Mouse (Mus musculus) midbrain, embryonic 10.5 days (tissue): ENCODE measurements around the gene Lrrc29. TPM values are rescaled to one million over a fixed set of nuclear protein-coding genes. Genes with fewer than 3 reads are reported as not detected.

Source experiments
- DNase-seq: peaks from one replicate; pipeline ENCODE4 v3.0.0-alpha.2; 2017; ENCODE audit warnings: low spot score
- H3K27ac ChIP-seq: fragments of 300-500 bp; sonication (generic); replicated peaks from 2 replicates; pipeline ENCODE4 v1.5.1; 2016; ENCODE audit warnings: mild to moderate bottlenecking
- H3K27me3 ChIP-seq: fragments of 300-500 bp; sonication (generic); 2 replicates; pipeline ENCODE4 v1.6.1; 2016; ENCODE audit warnings: low read depth, mild to moderate bottlenecking; ENCODE audit not compliant: poor library complexity, severe bottlenecking
- H3K36me3 ChIP-seq: fragments of 300-500 bp; sonication (generic); 2 replicates; pipeline ENCODE4 v1.6.1; 2016; ENCODE audit warnings: mild to moderate bottlenecking, moderate library complexity
- H3K4me1 ChIP-seq: fragments of 300-500 bp; sonication (generic); 2 replicates; pipeline ENCODE4 v1.6.1; 2016
- H3K4me3 ChIP-seq: fragments of 300-500 bp; sonication (generic); 2 replicates; pipeline ENCODE4 v1.5.1; 2016; ENCODE audit warnings: mild to moderate bottlenecking, moderate library complexity
- H3K9me3 ChIP-seq: fragments of 300-500 bp; sonication (generic); replicated peaks from 2 replicates; pipeline ENCODE4 v1.6.1; 2016; ENCODE audit warnings: mild to moderate bottlenecking
- WGBS: fragments of 180-500 bp; shearing (Covaris S2); methylation state at CpG from one replicate; pipeline ENCODE4 v1.1.7; 2016; 5-methylcytosine and 5-hydroxymethylcytosine counted together
- polyA plus RNA-seq: library from polyadenylated mRNA; unstranded; fragments of >200 nt; fragmentation: Nextera tagmentation; extraction: Ambion mirVana; gene quantifications from 2 replicates; pipeline ENCODE4 v1.2.1, GENCODE M21; 2016

Gene Lrrc29
- polyA plus RNA-seq, 1 experiment from 2014 or later: 1.2 TPM

GRCm38 (mm10) chr8:105315073-105315769 is 10.9 kb downstream of the Lrrc29 start:
- WGBS: 92% methylated on average over 18 of the region's 18 CpGs
- no peak overlapping the region for H3K27ac ChIP-seq
- no peak overlapping the region for H3K4me3 ChIP-seq
- no peaks in the 10 kb centered on the region for H3K27me3 ChIP-seq
- no peak for DNase-seq
- H3K9me3 ChIP-seq: no peaks in the 10 kb centered on the region
- 0 out of 2 replicates have a peak, but pooled peaks cover 4% of the 10 kb centered on the region for H3K4me1 ChIP-seq
- peaks cover 98% of the 10 kb centered on the region for H3K36me3 ChIP-seq

GRCm38 (mm10) chr8:105313622-105314402 is 12.3 kb downstream of the Lrrc29 start:
- Histone ChIP-seq H3K9me3 (no peaks in the 10 kb centered on the region), H3K27me3 (no peaks in the 10 kb centered on the region), H3K4me3 (no peak overlapping the region), H3K4me1 (0 out of 2 replicates have a peak, but pooled peaks cover 4% of the 10 kb centered on the region), H3K27ac (no peak overlapping the region), H3K36me3 (peaks cover 98% of the 10 kb centered on the region)
- DNase-seq: no peak
- 78% methylated on average over 9 of the region's 9 CpGs for WGBS

- no peak for DNase-seq
- 95% methylated on average over 8 of the region's 8 CpGs for WGBS
- peaks cover 98% of the 10 kb centered on the region for H3K36me3 ChIP-seq
Observed at GRCm38 (mm10) chr8:105312891-105313481, 13.1 kb downstream of the Lrrc29 start.

DNA sequence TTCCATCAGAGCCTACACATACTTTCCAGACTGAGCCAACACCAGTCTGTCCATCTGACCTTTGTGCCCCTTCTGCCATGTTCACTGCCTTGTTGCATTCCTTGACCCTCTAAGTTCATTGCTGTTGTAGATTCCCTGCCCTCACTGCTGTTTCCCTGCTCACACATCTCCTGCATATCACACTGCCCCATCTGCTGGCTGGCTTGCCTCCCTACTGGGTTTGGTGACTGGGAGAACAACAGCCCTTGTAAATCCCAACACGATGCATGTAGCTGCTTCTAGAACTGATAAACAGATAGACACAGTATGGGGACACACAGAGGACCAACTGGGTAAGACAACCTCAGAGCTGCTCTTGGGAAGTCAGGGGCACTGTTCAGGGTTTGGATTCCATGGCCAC is 14.4 kb downstream of the Lrrc29 start:
- WGBS: 91% methylated on average over 1 of the region's 1 CpGs
- Histone ChIP-seq H3K4me3 (no peak overlapping the region), H3K27ac (no peak overlapping the region), H3K36me3 (peaks cover 98% of the 10 kb centered on the region), H3K4me1 (0 out of 2 replicates have a peak, but pooled peaks cover 4% of the 10 kb centered on the region), H3K9me3 (no peaks in the 10 kb centered on the region), H3K27me3 (no peaks in the 10 kb centered on the region)
- no peak for DNase-seq

More at GRCm38 (mm10) chr8:105312891-105313481, 13.1 kb downstream of the Lrrc29 start:
- no peaks in the 10 kb centered on the region for H3K27me3 ChIP-seq
- H3K27ac ChIP-seq: no peak overlapping the region
- H3K4me1 ChIP-seq: 0 out of 2 replicates have a peak, but pooled peaks cover 4% of the 10 kb centered on the region
- no peaks in the 10 kb centered on the region for H3K9me3 ChIP-seq
- no peak overlapping the region for H3K4me3 ChIP-seq

- DNase-seq: no peak
- Histone ChIP-seq H3K9me3 (no peaks in the 10 kb centered on the region), H3K27me3 (no peaks in the 10 kb centered on the region), H3K36me3 (peaks cover 94% of the 10 kb centered on the region), H3K27ac (no peak overlapping the region), H3K4me1 (peaks cover 17% of the 10 kb centered on the region), H3K4me3 (no peak overlapping the region)
- WGBS: 92% methylated on average over 8 of the region's 8 CpGs
Observed at GRCm38 (mm10) chr8:105310118-105310517, 16.0 kb downstream of the Lrrc29 start.

DNA sequence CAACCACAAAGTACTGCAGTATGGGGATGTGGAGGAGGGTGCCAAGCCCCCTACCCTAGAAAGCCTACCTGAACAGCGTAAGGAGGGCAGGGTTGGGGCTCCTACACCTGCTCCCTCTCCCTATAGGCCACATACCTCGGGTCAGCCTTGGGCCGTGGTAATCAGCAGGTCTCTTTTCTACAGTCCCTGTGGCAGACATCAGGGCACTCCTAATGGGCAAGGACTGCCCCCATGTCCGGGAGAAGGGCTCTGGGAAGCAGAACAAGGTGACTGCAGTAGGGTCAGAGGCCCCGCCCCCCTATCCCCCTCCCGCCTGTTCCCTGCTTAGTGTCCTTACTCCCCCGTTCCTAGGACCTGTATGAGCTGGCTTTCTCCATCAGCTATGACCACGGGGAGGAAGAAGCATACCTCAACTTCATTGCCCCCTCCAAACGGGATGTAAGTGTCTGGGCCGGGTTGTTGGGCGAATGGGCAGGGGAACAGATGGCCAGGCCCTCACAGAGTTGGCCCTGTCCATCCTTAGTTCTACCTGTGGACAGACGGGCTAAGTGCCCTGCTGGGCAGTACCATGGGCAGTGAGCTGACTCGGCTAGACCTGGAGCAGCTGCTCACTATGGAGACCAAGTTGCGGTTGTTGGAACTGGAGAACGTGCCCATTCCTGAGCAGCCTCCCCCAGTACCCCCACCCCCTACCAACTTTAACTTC is 16.8 kb downstream of the Lrrc29 start:
- Histone ChIP-seq H3K9me3 (no peaks in the 10 kb centered on the region), H3K4me3 (no peak overlapping the region), H3K36me3 (peaks cover 93% of the 10 kb centered on the region), H3K27ac (no peak overlapping the region), H3K27me3 (no peaks in the 10 kb centered on the region), H3K4me1 (peaks cover 18% of the 10 kb centered on the region)
- 83% methylated on average over 15 of the region's 15 CpGs for WGBS
- DNase-seq: no peak

GRCm38 (mm10) chr8:105308428-105308827 is 17.6 kb downstream of the Lrrc29 start:
- Histone ChIP-seq H3K36me3 (peaks cover 93% of the 10 kb centered on the region), H3K4me1 (peaks cover 14% of the 10 kb centered on the region), H3K27me3 (no peaks in the 10 kb centered on the region), H3K27ac (no peak overlapping the region), H3K9me3 (no peaks in the 10 kb centered on the region), H3K4me3 (no peak overlapping the region)
- no peak for DNase-seq
- WGBS: 95% methylated on average over 10 of the region's 10 CpGs

DNA sequence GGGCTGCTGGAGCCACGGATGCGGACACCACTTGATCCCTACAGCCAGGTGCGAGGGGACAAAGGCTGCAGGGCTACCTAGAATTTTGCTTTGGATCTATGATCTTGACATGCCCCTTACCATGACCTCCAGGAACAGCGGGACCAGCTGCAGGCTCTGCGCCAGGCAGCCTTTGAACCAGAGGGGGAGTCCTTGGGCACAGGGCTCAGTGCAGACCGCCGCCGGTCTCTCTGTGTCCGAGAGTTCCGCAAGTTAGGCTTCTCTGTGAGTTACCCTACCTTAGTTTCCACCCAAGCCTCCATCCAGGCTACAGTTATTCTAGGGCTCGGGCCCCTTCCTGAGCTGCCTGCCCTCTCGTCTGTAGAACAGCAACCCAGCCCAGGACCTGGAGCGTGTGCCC is 18.4 kb downstream of the Lrrc29 start:
- 93% methylated on average over 13 of the region's 13 CpGs for WGBS
- no peak for DNase-seq
- Histone ChIP-seq H3K36me3 (peaks cover 93% of the 10 kb centered on the region), H3K4me3 (no peak overlapping the region), H3K4me1 (peaks cover 14% of the 10 kb centered on the region), H3K27me3 (no peaks in the 10 kb centered on the region), H3K9me3 (no peaks in the 10 kb centered on the region), H3K27ac (no peak overlapping the region)

GRCm38 (mm10) chr8:105306146-105306691 is 19.9 kb downstream of the Lrrc29 start:
- H3K9me3 ChIP-seq: no peaks in the 10 kb centered on the region
- H3K4me1 ChIP-seq: peaks cover 14% of the 10 kb centered on the region
- peak overlapping the region; percentile 61; the same call in 1 of the 2 replicates for H3K27ac ChIP-seq
- H3K4me3 ChIP-seq: peak overlapping the region; percentile 42
- no peak for DNase-seq
- 68% methylated on average over 5 of the region's 5 CpGs for WGBS
- no peaks in the 10 kb centered on the region for H3K27me3 ChIP-seq
- H3K36me3 ChIP-seq: peaks cover 93% of the 10 kb centered on the region

GRCm38 (mm10) chr8:105305211-105306145 is 20.6 kb downstream of the Lrrc29 start, which contains the start of gene Elmo3:
Elmo3 (plus strand) TSS chr8:105305601.
- Histone ChIP-seq H3K36me3 (peaks cover 95% of the 10 kb centered on the region), H3K4me1 (peaks cover 14% of the 10 kb centered on the region), H3K27ac (peak within 1 kb of the TSS; percentile 61), H3K4me3 (peak within 1 kb of the TSS; percentile 42), H3K9me3 (no peaks in the 10 kb centered on the region), H3K27me3 (no peaks in the 10 kb centered on the region)
- peak; percentile 42 for DNase-seq
- 9% methylated on average over 30 of the region's 30 CpGs for WGBS
